Mouse (Mus musculus): ENCODE results near the gene Bach1.

GRCm38 (mm10) chr16:87670821-87671165 is 28.0 kb upstream of the Bach1 start:
- TF ChIP-seq CTCF (IDR thresholded peaks at IDR 0.05; ENCODE audit: low read depth, low read length) = no peak
- TF ChIP-seq POLR2A (IDR thresholded peaks at IDR 0.05; ENCODE audit: extremely low read depth, insufficient read depth, low read length) = no peak
